Mouse (Mus musculus) liver, embryonic 14.5 days (tissue): Measurements from ENCODE around the gene Swt1. TPM values are rescaled to one million over a fixed set of nuclear protein-coding genes. Genes with fewer than 3 reads are reported as not detected.

Source experiments
- ATAC-seq: fragments of 200-750 bp; cut with Nextera tagmentation; 2 replicates; pipeline ENCODE4 v1.8.0; 2017; ENCODE audit warnings: moderate number of reproducible peaks, mild to moderate bottlenecking, moderate library complexity; ENCODE audit not compliant: insufficient read depth
- DNase-seq, 3 experiments: peaks; one replicate each; pipeline ENCODE4 v3.0.0-alpha.2; 2012 to 2013; ENCODE audit warnings: low read depth in 3 of 3, low spot score in 3 of 3
- H3K27ac ChIP-seq: fragments of 300-500 bp; sonication (generic); 2 replicates; pipeline ENCODE4 v1.5.1; 2014; ENCODE audit warnings: moderate library complexity, mild to moderate bottlenecking, control low read depth, inconsistent platforms
- H3K27me3 ChIP-seq: fragments of 300-500 bp; sonication (generic); 2 replicates; pipeline ENCODE4 v1.6.1; 2014; ENCODE audit warnings: mild to moderate bottlenecking, low read length, moderate library complexity; ENCODE audit not compliant: control insufficient read depth, insufficient read depth
- H3K36me3 ChIP-seq: fragments of 300-500 bp; sonication (generic); replicated peaks from 2 replicates; pipeline ENCODE4 v1.6.1; 2014; ENCODE audit warnings: low read depth; ENCODE audit not compliant: control insufficient read depth, insufficient read depth
- H3K4me1 ChIP-seq, 2 experiments: fragments of 200-500 bp in 1 of 2; fragments of 300-500 bp in 1 of 2; sonication (generic) in 1 of 2; replicated peaks; 2 replicates each; pipeline ENCODE4 v1.6.1; 2012 to 2014; ENCODE audit warnings: antibody characterized with exemption in 1 of 2, inconsistent platforms in 1 of 2, low read length in 1 of 2; ENCODE audit not compliant: control insufficient read depth in 2 of 2, insufficient read depth in 2 of 2
- H3K4me2 ChIP-seq: fragments of 300-500 bp; sonication (generic); 2 replicates; pipeline ENCODE4 v1.6.1; 2014; ENCODE audit warnings: low read depth, mild to moderate bottlenecking, control low read depth, moderate library complexity
- H3K4me3 ChIP-seq, 2 experiments: fragments of 200-500 bp in 1 of 2; fragments of 300-500 bp in 1 of 2; sonication (generic) in 1 of 2; 2 replicates each; pipeline ENCODE4 v1.5.1; 2012 to 2014; ENCODE audit warnings: low read depth in 2 of 2, low read length in 2 of 2, mild to moderate bottlenecking in 2 of 2, control low read depth in 1 of 2, inconsistent platforms in 1 of 2, moderate library complexity in 1 of 2; ENCODE audit not compliant: insufficient read depth in 1 of 2
- H3K9ac ChIP-seq: fragments of 300-500 bp; sonication (generic); replicated peaks from 2 replicates; pipeline ENCODE4 v1.6.1; 2014; ENCODE audit warnings: mild to moderate bottlenecking, control low read depth, moderate library complexity
- H3K9me3 ChIP-seq: fragments of 300-500 bp; sonication (generic); 2 replicates; pipeline ENCODE4 v1.6.1; 2016; ENCODE audit warnings: low read length, mixed read lengths; ENCODE audit not compliant: control insufficient read depth
- CTCF ChIP-seq: IDR thresholded peaks from 2 replicates; pipeline ENCODE4 v1.5.1; 2016; ENCODE audit warnings: antibody characterized with exemption, low read depth, control low read depth
- EP300 ChIP-seq: IDR thresholded peaks from 2 replicates; pipeline ENCODE4 v1.6.1; 2016; ENCODE audit warnings: antibody characterized with exemption, low read depth
- WGBS: fragments of 180-500 bp; shearing (Covaris S2); extraction: QIAGEN DNeasy Blood & Tissue Kit; methylation state at CpG from one replicate; pipeline ENCODE4 v1.1.7; 2014; ENCODE audit not compliant: insufficient replicate concordance; 5-methylcytosine and 5-hydroxymethylcytosine counted together
- polyA plus RNA-seq, 2 experiments: library from polyadenylated mRNA; depleted of rRNA in 1 of 2; stranded (reverse) in 1 of 2; unstranded in 1 of 2; fragments of >200 nt; fragmentation: Nextera tagmentation in 1 of 2; extraction: Ambion mirVana in 1 of 2; gene quantifications; 2 replicates each; pipeline versions ENCODE4 v1.2.1 to v1.2.3; 2012 to 2014

Gene Swt1
- polyA plus RNA-seq, 2 experiments: 9.7 to 19.7 TPM

GRCm38 (mm10) chr1:151368444-151368843 lies 59.8 kb downstream of the Swt1 start:
- H3K36me3 ChIP-seq: peaks cover 35% of the 10 kb centered on the region
- no peaks in the 10 kb centered on the region for H3K4me1 ChIP-seq
- H3K4me2 ChIP-seq: no peak overlapping the region
- no peaks in the 10 kb centered on the region for H3K9me3 ChIP-seq
- 90% methylated on average over 3 of the region's 3 CpGs for WGBS
- DNase-seq: no peak
- no peak for ATAC-seq
- TF ChIP-seq CTCF (no peak), EP300 (no peak)
- H3K27ac ChIP-seq: no peak overlapping the region
- no peaks in the 10 kb centered on the region for H3K27me3 ChIP-seq
- no peak overlapping the region for H3K4me3 ChIP-seq
- no peak overlapping the region for H3K9ac ChIP-seq

- WGBS: 78% methylated on average over 5 of the region's 5 CpGs
- DNase-seq (no peak), ATAC-seq (no peak)
- Histone ChIP-seq H3K4me3 (no peak overlapping the region), H3K27ac (no peak overlapping the region), H3K4me1 (no peaks in the 10 kb centered on the region), H3K9ac (no peak overlapping the region), H3K9me3 (no peaks in the 10 kb centered on the region), H3K36me3 (peaks cover 41% of the 10 kb centered on the region), H3K27me3 (no peaks in the 10 kb centered on the region), H3K4me2 (no peak overlapping the region)
- no peak for TF ChIP-seq EP300
- TF ChIP-seq CTCF: no peak
Observed at GRCm38 (mm10) chr1:151367721-151368324, 60.4 kb downstream of the Swt1 start.

- H3K4me2 ChIP-seq: no peak overlapping the region
- no peak for DNase-seq
- H3K36me3 ChIP-seq: peaks cover 48% of the 10 kb centered on the region
- H3K4me3 ChIP-seq: no peak overlapping the region
- WGBS: 83% methylated on average over 8 of the region's 8 CpGs
- TF ChIP-seq CTCF (no peak), EP300 (no peak)
- H3K27me3 ChIP-seq: no peaks in the 10 kb centered on the region
- H3K9ac ChIP-seq: no peak overlapping the region
- no peak overlapping the region for H3K27ac ChIP-seq
- no peaks in the 10 kb centered on the region for H3K4me1 ChIP-seq
- H3K9me3 ChIP-seq: no peaks in the 10 kb centered on the region
- no peak for ATAC-seq
Observed at GRCm38 (mm10) chr1:151366944-151367605, 61.2 kb downstream of the Swt1 start.

DNA sequence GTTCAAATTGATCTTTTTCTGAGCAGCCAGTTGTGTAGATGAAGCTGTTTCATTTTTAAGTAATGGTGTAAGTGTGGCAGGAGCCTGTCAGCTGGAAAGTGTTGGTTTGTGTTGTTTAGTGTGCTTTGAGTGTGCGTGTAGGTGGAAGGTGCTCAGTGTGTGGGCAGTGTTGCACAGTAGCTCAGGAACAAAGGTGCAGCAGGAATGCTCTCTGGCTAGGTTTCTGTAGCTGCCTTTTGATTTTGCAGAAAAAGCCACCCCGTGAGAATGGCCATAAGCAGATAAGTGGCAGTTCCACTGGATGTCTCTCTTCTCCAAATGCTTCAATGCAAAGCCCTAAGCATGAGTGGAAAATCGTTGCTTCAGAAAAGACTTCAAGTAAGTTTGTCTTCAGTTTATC lies 68.9 kb downstream of the Swt1 start:
- WGBS: 76% methylated on average over 3 of the region's 3 CpGs
- no peak overlapping the region for H3K9ac ChIP-seq
- no peaks in the 10 kb centered on the region for H3K4me1 ChIP-seq
- DNase-seq: no peak
- H3K27ac ChIP-seq: no peak overlapping the region
- H3K4me2 ChIP-seq: no peak overlapping the region
- no peak for ATAC-seq
- TF ChIP-seq CTCF: no peak
- no peak for TF ChIP-seq EP300
- H3K36me3 ChIP-seq: peaks cover 90% of the 10 kb centered on the region
- no peak overlapping the region for H3K4me3 ChIP-seq
- H3K9me3 ChIP-seq: no peaks in the 10 kb centered on the region
- H3K27me3 ChIP-seq: no peaks in the 10 kb centered on the region

GRCm38 (mm10) chr1:151355994-151356393 lies 72.3 kb downstream of the Swt1 start:
- H3K4me1 ChIP-seq: no peaks in the 10 kb centered on the region
- H3K4me3 ChIP-seq: no peak overlapping the region
- H3K27ac ChIP-seq: no peak overlapping the region
- peak; percentile 27; the same call in 1 of the 2 replicates for ATAC-seq
- no peak overlapping the region for H3K4me2 ChIP-seq
- WGBS: 86% methylated on average over 5 of the region's 5 CpGs
- peaks cover 91% of the 10 kb centered on the region for H3K36me3 ChIP-seq
- H3K9me3 ChIP-seq: no peaks in the 10 kb centered on the region
- TF ChIP-seq CTCF: no peak
- no peak for TF ChIP-seq EP300
- no peak overlapping the region for H3K9ac ChIP-seq
- H3K27me3 ChIP-seq: no peaks in the 10 kb centered on the region
- no peak for DNase-seq
